Mouse (Mus musculus): ENCODE measurements around the gene Ets1. TPM values are rescaled to one million over a fixed set of nuclear protein-coding genes. Genes with fewer than 3 reads are reported as not detected.

Ets1 gene
- total and polyA plus RNA-seq, 3 experiments = 10.0 to 23.5 (median 19.8) TPM

- Histone ChIP-seq H3K27ac (ENCODE audit: insufficient read depth, low read depth) (no peak overlapping the region), H3K9ac (ENCODE audit: insufficient read depth, low read depth) (no peak overlapping the region), H3K4me3 (replicated peaks in 1 of 3; ENCODE audit: low read depth in 2 of 3, low read length in 2 of 3, poor library complexity in 1 of 3) (no peak overlapping the region), H3K9me3 (replicated peaks; ENCODE audit: low read length) (no peaks in the 10 kb centered on the region), H3K27me3 (replicated peaks) (no peaks in the 10 kb centered on the region), H3K4me2 (ENCODE audit: insufficient read depth, low read depth, poor library complexity, severe bottlenecking) (no peak overlapping the region), H3K36me3 (replicated peaks in 1 of 2; ENCODE audit: control insufficient read depth in 1 of 2, insufficient read depth in 1 of 2, low read length in 1 of 2) (peaks cover 0 to 47% of the 10 kb centered on the region in 2 experiments), H3K79me2 (replicated peaks; ENCODE audit: control insufficient read depth, extremely low read depth, insufficient read depth, poor library complexity, severe bottlenecking) (no peaks in the 10 kb centered on the region), H3K4me1 (ENCODE audit: control insufficient read depth in 1 of 2, insufficient read depth in 2 of 2) (peaks cover 40 to 98% of the 10 kb centered on the region in 2 experiments)
- in situ Hi-C loops (cut with MboI; ENCODE audit: low pct_ligation_motif_present, low pct_unique_long_range_greater_than_20kb, low sequenced_read_pairs) = no loop called here
- dilution Hi-C loops (cut with MboI; ENCODE audit: extremely low pct_ligation_motif_present, extremely low pct_unique_long_range_greater_than_20kb, low sequenced_read_pairs) = no loop called here
- DNase-seq (ENCODE audit: extremely low read depth) = no peak
- TF ChIP-seq ZC3H11A (IDR thresholded peaks at IDR 0.05; ENCODE audit: low read depth, low read length) = no peak
- TF ChIP-seq CTCF (conservative IDR thresholded peaks at IDR 0.05 in 1 of 2, IDR thresholded peaks at IDR 0.05 in 1 of 2; ENCODE audit: low read depth in 2 of 2, low read length in 2 of 2) = no peak
- no peak for TF ChIP-seq BHLHE40 (IDR thresholded peaks at IDR 0.05; ENCODE audit: low read depth, low read length)
- no peak for TF ChIP-seq ETS1 (conservative IDR thresholded peaks at IDR 0.05; ENCODE audit: low read depth, low read length)
- no peak for TF ChIP-seq ELF1 (IDR thresholded peaks at IDR 0.05; ENCODE audit: low read depth, low read length)
- no peak for TF ChIP-seq KAT2A (IDR thresholded peaks at IDR 0.05; ENCODE audit: insufficient replicate concordance, low read length)
- no peak for TF ChIP-seq HCFC1 (IDR thresholded peaks at IDR 0.05; ENCODE audit: low read depth, low read length)
- no peak for TF ChIP-seq MAFK (IDR thresholded peaks at IDR 0.05; ENCODE audit: insufficient replicate concordance, low read length)
- no peak for TF ChIP-seq EP300 (IDR thresholded peaks at IDR 0.05; ENCODE audit: low read length)
- no peak for TF ChIP-seq CHD1 (IDR thresholded peaks at IDR 0.05; ENCODE audit: low read depth, low read length)
- no peak for TF ChIP-seq IRF4 (IDR thresholded peaks at IDR 0.05; ENCODE audit: low read depth, low read length)
- no peak for TF ChIP-seq ZKSCAN1 (IDR thresholded peaks at IDR 0.05; ENCODE audit: borderline replicate concordance, low read depth, low read length)
- TF ChIP-seq NELFE (IDR thresholded peaks at IDR 0.05; ENCODE audit: low read depth, low read length) = no peak
Measured at GRCm38 (mm10) chr9:32746615-32747014, 110.6 kb downstream of the Ets1 start.

GRCm38 (mm10) chr9:32747624-32748023 is 111.6 kb downstream of the Ets1 start:
- no peaks in the 10 kb centered on the region for H3K27me3 ChIP-seq (replicated peaks)
- peak; percentile 86 for DNase-seq (ENCODE audit: extremely low read depth)
- H3K79me2 ChIP-seq (replicated peaks; ENCODE audit: control insufficient read depth, extremely low read depth, insufficient read depth, poor library complexity, severe bottlenecking) = no peaks in the 10 kb centered on the region
- H3K36me3 ChIP-seq (replicated peaks in 1 of 2; ENCODE audit: control insufficient read depth in 1 of 2, insufficient read depth in 1 of 2, low read length in 1 of 2) = peaks cover 0 to 48% of the 10 kb centered on the region in 2 experiments
- in situ Hi-C loops (cut with MboI; ENCODE audit: low pct_ligation_motif_present, low pct_unique_long_range_greater_than_20kb, low sequenced_read_pairs) (no loop called here), dilution Hi-C loops (cut with MboI; ENCODE audit: extremely low pct_ligation_motif_present, extremely low pct_unique_long_range_greater_than_20kb, low sequenced_read_pairs) (no loop called here)
- H3K4me1 ChIP-seq (ENCODE audit: control insufficient read depth in 1 of 2, insufficient read depth in 2 of 2) = peaks cover 40 to 91% of the 10 kb centered on the region in 2 experiments
- H3K27ac ChIP-seq (ENCODE audit: insufficient read depth, low read depth) = no peak overlapping the region
- 0 out of 2 replicates have a peak overlapping the region, but pooled peaks have one; percentile 1 for H3K4me2 ChIP-seq (ENCODE audit: insufficient read depth, low read depth, poor library complexity, severe bottlenecking)
- H3K9me3 ChIP-seq (replicated peaks; ENCODE audit: low read length) = no peaks in the 10 kb centered on the region
- H3K4me3 ChIP-seq (replicated peaks in 1 of 3; ENCODE audit: low read depth in 2 of 3, low read length in 2 of 3, poor library complexity in 1 of 3) = no peak overlapping the region
- no peak overlapping the region for H3K9ac ChIP-seq (ENCODE audit: insufficient read depth, low read depth)
- TF ChIP-seq CHD2 (IDR thresholded peaks at IDR 0.05; ENCODE audit: low read length) (peak; percentile 38; the same call in 1 of the 2 replicates), GABPA (IDR thresholded peaks at IDR 0.05; ENCODE audit: insufficient replicate concordance, low read depth, low read length) (no peak), ELF1 (IDR thresholded peaks at IDR 0.05; ENCODE audit: low read depth, low read length) (peak; percentile 78), MAFK (IDR thresholded peaks at IDR 0.05; ENCODE audit: insufficient replicate concordance, low read length) (no peak), ZC3H11A (IDR thresholded peaks at IDR 0.05; ENCODE audit: low read depth, low read length) (no peak), UBTF (IDR thresholded peaks at IDR 0.05; ENCODE audit: low read depth, low read length) (no peak), TBP (conservative IDR thresholded peaks at IDR 0.05; ENCODE audit: low read depth, low read length) (0 out of 2 replicates have a peak, but pooled peaks have one; percentile 24), POLR2A (IDR thresholded peaks at IDR 0.05; ENCODE audit: low read depth, low read length) (no peak), SIN3A (IDR thresholded peaks at IDR 0.05; ENCODE audit: low read length) (0 out of 2 replicates have a peak, but pooled peaks have one; percentile 32), CHD1 (IDR thresholded peaks at IDR 0.05; ENCODE audit: low read depth, low read length) (no peak), MAX (IDR thresholded peaks at IDR 0.05; ENCODE audit: low read length) (no peak), IRF4 (IDR thresholded peaks at IDR 0.05; ENCODE audit: low read depth, low read length) (peak; percentile 67; the same call in 1 of the 2 replicates), JUND (conservative IDR thresholded peaks at IDR 0.05; ENCODE audit: low read depth, low read length) (no peak), MAZ (IDR thresholded peaks at IDR 0.05; ENCODE audit: low read depth, low read length) (peak; percentile 86; the same call in 1 of the 2 replicates), RCOR1 (conservative IDR thresholded peaks at IDR 0.05; ENCODE audit: low read depth, low read length) (no peak; the same call in 1 of the 2 replicates), CTCF (conservative IDR thresholded peaks at IDR 0.05 in 1 of 2, IDR thresholded peaks at IDR 0.05 in 1 of 2; ENCODE audit: low read depth in 2 of 2, low read length in 2 of 2) (no peak), MEF2A (IDR thresholded peaks at IDR 0.05; ENCODE audit: borderline replicate concordance, low read depth, low read length) (peak; percentile 86), ZNF384 (IDR thresholded peaks at IDR 0.05; ENCODE audit: low read depth, low read length) (no peak), NRF1 (IDR thresholded peaks at IDR 0.05; ENCODE audit: low read depth, low read length) (no peak), USF1 (IDR thresholded peaks at IDR 0.05; ENCODE audit: low read depth, low read length) (no peak), BHLHE40 (IDR thresholded peaks at IDR 0.05; ENCODE audit: low read depth, low read length) (peak; percentile 35; the same call in 1 of the 2 replicates), ZMIZ1 (IDR thresholded peaks at IDR 0.05; ENCODE audit: low read depth, low read length) (no peak), EP300 (IDR thresholded peaks at IDR 0.05; ENCODE audit: low read length) (peak; percentile 77), POLR2AphosphoS2 (IDR thresholded peaks at IDR 0.05; ENCODE audit: low read depth, low read length) (no peak), HCFC1 (IDR thresholded peaks at IDR 0.05; ENCODE audit: low read depth, low read length) (no peak), SMC3 (IDR thresholded peaks at IDR 0.05; ENCODE audit: low read depth, low read length) (0 out of 2 replicates have a peak, but pooled peaks have one; percentile 8), ETS1 (conservative IDR thresholded peaks at IDR 0.05; ENCODE audit: low read depth, low read length) (peak; percentile 80), KAT2A (IDR thresholded peaks at IDR 0.05; ENCODE audit: insufficient replicate concordance, low read length) (no peak)

Data from CH12.LX (cell line).